Mouse (Mus musculus): ENCODE measurements at regions not wholly inside any gene's neighbourhood (a gene's known extent, or its start where the extent isn't known, plus 50 kb on each side); places are given as distances from the start of the nearest gene placed in this dataset.

GRCm38 (mm10) chr11:11012660-11013455, 101.2 kb upstream of the Vwc2 start:
- no peak for ATAC-seq (ENCODE audit: low TSS enrichment)

- no peak for ATAC-seq (ENCODE audit: low TSS enrichment)
These were observed 100.4 kb upstream of the Vwc2 start for GRCm38 (mm10) chr11:11013581-11013980.

- peak; percentile 55; the same call in 1 of the 2 replicates for ATAC-seq (ENCODE audit: low TSS enrichment)
These were observed 99.9 kb upstream of the Vwc2 start for GRCm38 (mm10) chr11:11014088-11014487.

- ATAC-seq (ENCODE audit: low TSS enrichment), result 0 out of 2 replicates have a peak, but pooled peaks have one; percentile 57
These were observed 99.5 kb upstream of the Vwc2 start for GRCm38 (mm10) chr11:11014538-11014937.

GRCm38 (mm10) chr11:11028849-11029248, 85.2 kb upstream of the Vwc2 start:
- ATAC-seq (ENCODE audit: low TSS enrichment), result no peak
